Mouse (Mus musculus): ENCODE results near the gene Gm44502. TPM values are rescaled to one million over a fixed set of nuclear protein-coding genes. Genes with fewer than 3 reads are reported as not detected.

Gm44502 gene
- polyA plus RNA-seq, 1 experiment from 2014 or later = not detected

- Histone ChIP-seq H3K4me1 (no peaks in the 10 kb centered on the region), H3K4me2 (replicated peaks) (no peak within 1 kb of the TSS), H3K9ac (no peak within 1 kb of the TSS), H3K27me3 (peaks cover 61% of the 10 kb centered on the region), H3K36me3 (no peaks in the 10 kb centered on the region), H3K9me3 (no peaks in the 10 kb centered on the region), H3K4me3 (no peak within 1 kb of the TSS), H3K27ac (no peak within 1 kb of the TSS)
- 87% methylated on average over 7 of the region's 7 CpGs for WGBS
- no peak for ATAC-seq (ENCODE audit: low FRiP score, low read depth)
Observed at GRCm38 (mm10) chr15:89384617-89385016, 44.9 kb downstream of the Gm44502 start, which contains the start of gene Klhdc7b. Gene Klhdc7b (plus strand): TSS chr15:89384917.

- Histone ChIP-seq H3K4me3 (peak overlapping the region; percentile 46), H3K36me3 (no peaks in the 10 kb centered on the region), H3K9me3 (no peaks in the 10 kb centered on the region), H3K27ac (no peak overlapping the region), H3K9ac (no peak overlapping the region), H3K4me2 (replicated peaks) (peak overlapping the region; percentile 76), H3K27me3 (peaks cover 79% of the 10 kb centered on the region), H3K4me1 (peaks cover 26% of the 10 kb centered on the region)
- 10% methylated on average over 10 of the region's 10 CpGs for WGBS
- no peak for ATAC-seq (ENCODE audit: low FRiP score, low read depth)
Observed at GRCm38 (mm10) chr15:89379429-89379828, 50.1 kb downstream of the Gm44502 start.

GRCm38 (mm10) chr15:89378831-89379401 lies 50.6 kb downstream of the Gm44502 start, which contains the start of gene Odf3b:
Gene Odf3b (minus strand): TSS chr15:89379282.
- ATAC-seq (ENCODE audit: low FRiP score, low read depth) = no peak
- Histone ChIP-seq H3K27me3 (peaks cover 79% of the 10 kb centered on the region), H3K36me3 (no peaks in the 10 kb centered on the region), H3K4me2 (replicated peaks) (peak within 1 kb of the TSS; percentile 76), H3K4me1 (peaks cover 30% of the 10 kb centered on the region), H3K27ac (no peak within 1 kb of the TSS), H3K9me3 (no peaks in the 10 kb centered on the region), H3K4me3 (peak within 1 kb of the TSS; percentile 46), H3K9ac (peak within 1 kb of the TSS; percentile 62)
- 1% methylated on average over 33 of the region's 33 CpGs for WGBS

DNA sequence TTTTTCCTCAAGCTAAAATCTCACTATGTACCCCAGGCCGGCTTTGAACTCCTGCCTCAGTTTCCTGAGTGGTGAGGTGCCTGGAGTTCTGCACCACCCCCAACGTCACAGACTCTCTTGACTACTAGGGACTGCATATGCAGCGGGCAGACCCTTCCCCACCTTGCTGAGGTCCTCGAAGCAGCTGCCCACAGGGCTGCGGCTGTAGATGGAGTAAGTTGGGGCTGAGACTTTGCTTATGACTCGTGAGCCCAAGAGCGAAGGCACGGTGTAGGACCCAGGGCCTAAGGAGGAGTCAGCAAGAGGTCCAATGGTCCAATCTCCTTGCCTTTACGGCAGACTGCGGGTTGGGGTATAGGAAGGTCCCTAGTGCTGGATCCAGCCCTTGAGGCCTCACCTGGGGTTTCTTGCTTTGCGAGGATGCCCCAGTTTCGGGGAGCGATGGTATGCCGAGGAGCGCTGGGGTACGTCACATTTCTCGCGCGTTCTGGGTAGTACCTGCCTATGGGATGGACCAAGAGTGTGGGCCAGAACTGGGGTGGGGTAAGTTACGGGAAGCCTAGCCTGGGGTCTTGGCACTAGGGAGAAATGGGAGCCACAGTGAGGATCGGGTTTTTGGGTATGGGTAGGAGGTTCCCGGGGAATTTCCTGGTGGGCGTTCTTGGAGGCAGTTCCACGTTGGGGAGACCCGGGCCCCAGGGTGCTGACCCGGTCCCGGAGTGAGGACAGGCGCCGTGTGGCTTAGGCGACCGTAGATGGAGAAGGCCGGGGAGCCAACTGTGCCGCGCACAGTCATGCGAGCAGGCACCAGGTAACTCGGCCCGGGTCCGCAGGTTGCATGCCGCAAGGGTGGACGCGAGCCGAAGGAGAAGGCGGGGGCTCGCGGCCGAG lies 51.3 kb downstream of the Gm44502 start:
- Histone ChIP-seq H3K4me2 (replicated peaks) (peak overlapping the region; percentile 76), H3K36me3 (no peaks in the 10 kb centered on the region), H3K9me3 (no peaks in the 10 kb centered on the region), H3K4me1 (peaks cover 33% of the 10 kb centered on the region), H3K27me3 (peaks cover 75% of the 10 kb centered on the region), H3K9ac (peak overlapping the region; percentile 62), H3K4me3 (peak overlapping the region; percentile 46), H3K27ac (no peak overlapping the region)
- no peak for ATAC-seq (ENCODE audit: low FRiP score, low read depth)
- 13% methylated on average over 43 of the region's 46 CpGs for WGBS

GRCm38 (mm10) chr15:89377362-89377761 lies 52.1 kb downstream of the Gm44502 start:
- H3K36me3 ChIP-seq = peaks cover 4% of the 10 kb centered on the region
- no peak overlapping the region for H3K4me3 ChIP-seq
- H3K27ac ChIP-seq = no peak overlapping the region
- 5% methylated on average over 18 of the region's 18 CpGs for WGBS
- peaks cover 69% of the 10 kb centered on the region for H3K27me3 ChIP-seq
- peaks cover 41% of the 10 kb centered on the region for H3K4me1 ChIP-seq
- ATAC-seq (ENCODE audit: low FRiP score, low read depth) = no peak
- H3K4me2 ChIP-seq (replicated peaks) = peak overlapping the region; percentile 27; the same call in 1 of the 2 replicates
- no peaks in the 10 kb centered on the region for H3K9me3 ChIP-seq
- peak overlapping the region; percentile 19; the same call in 1 of the 2 replicates for H3K9ac ChIP-seq

GRCm38 (mm10) chr15:89376957-89377356 lies 52.5 kb downstream of the Gm44502 start, which contains the start of gene Tymp:
Gene Tymp (minus strand): TSS chr15:89377039.
- Histone ChIP-seq H3K4me3 (no peak within 1 kb of the TSS; the same call in 1 of the 2 replicates), H3K36me3 (peaks cover 8% of the 10 kb centered on the region), H3K9me3 (no peaks in the 10 kb centered on the region), H3K27me3 (peaks cover 65% of the 10 kb centered on the region), H3K9ac (peak within 1 kb of the TSS; percentile 19; the same call in 1 of the 2 replicates), H3K4me1 (peaks cover 42% of the 10 kb centered on the region), H3K4me2 (replicated peaks) (peak within 1 kb of the TSS; percentile 76), H3K27ac (no peak within 1 kb of the TSS)
- 12% methylated on average over 16 of the region's 16 CpGs for WGBS
- ATAC-seq (ENCODE audit: low FRiP score, low read depth) = no peak

DNA sequence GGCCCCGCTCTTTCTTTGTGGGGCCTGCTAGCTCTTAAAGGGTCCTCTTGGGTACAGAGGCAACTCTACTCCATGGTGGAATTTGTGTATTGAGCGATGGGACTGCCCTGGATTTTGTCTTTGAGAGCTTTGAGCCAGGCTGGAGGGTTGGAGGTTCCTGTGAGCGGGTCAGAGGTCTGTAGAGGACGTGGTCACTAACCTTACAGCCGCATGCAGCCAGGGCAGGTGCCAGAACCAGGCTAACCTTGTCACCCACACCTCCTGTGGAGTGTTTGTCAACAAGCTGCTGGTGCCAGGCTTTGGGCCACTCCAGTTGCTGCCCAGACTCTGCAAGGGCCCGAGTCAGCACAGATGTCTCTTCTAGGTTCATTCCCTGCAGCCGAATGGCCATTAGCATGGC lies 53.5 kb downstream of the Gm44502 start:
- 78% methylated on average over 7 of the region's 7 CpGs for WGBS
- H3K27me3 ChIP-seq = peaks cover 58% of the 10 kb centered on the region
- H3K9ac ChIP-seq = no peak overlapping the region
- no peaks in the 10 kb centered on the region for H3K9me3 ChIP-seq
- no peak overlapping the region for H3K27ac ChIP-seq
- ATAC-seq (ENCODE audit: low FRiP score, low read depth) = no peak
- peaks cover 18% of the 10 kb centered on the region for H3K36me3 ChIP-seq
- no peak overlapping the region for H3K4me2 ChIP-seq (replicated peaks)
- H3K4me1 ChIP-seq = peaks cover 42% of the 10 kb centered on the region
- H3K4me3 ChIP-seq = no peak overlapping the region

DNA sequence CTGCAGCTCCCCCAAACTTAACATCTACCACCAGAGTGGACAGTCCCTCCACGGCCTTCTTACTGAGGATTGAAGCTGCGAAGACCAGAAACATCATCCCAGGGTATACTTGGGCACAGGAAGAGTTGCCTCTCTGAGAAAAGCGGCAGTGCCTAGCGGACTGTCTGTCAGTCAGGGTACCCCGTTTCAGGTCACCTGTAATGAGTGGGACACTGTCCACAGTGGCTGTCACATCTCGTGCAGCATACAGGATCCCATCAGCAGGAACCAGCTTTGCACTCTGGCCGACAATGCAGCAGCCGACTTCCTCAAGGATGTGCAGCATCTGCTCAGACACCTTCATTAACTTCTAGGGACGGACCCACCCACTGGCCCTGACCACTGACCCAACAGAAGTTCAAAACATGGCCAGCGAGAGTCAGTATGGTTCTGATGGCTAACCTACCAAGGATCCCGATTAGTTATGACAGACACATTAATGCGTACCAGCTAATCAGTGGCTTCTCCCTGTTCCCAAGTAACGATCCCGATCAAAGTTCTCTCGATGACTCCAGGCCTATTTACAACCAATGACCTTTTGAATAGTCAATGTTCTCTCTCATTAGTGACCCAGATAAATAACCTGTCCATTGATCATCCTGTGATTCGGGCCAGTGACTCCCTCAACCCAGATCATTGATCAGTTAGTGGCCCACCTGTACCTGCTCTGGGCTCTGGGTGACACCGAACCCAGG lies 54.5 kb downstream of the Gm44502 start:
- H3K27me3 ChIP-seq = peaks cover 47% of the 10 kb centered on the region
- no peaks in the 10 kb centered on the region for H3K9me3 ChIP-seq
- no peak overlapping the region for H3K4me3 ChIP-seq
- H3K36me3 ChIP-seq = peaks cover 28% of the 10 kb centered on the region
- H3K9ac ChIP-seq = 0 out of 2 replicates have a peak overlapping the region, but pooled peaks have one; percentile 84
- no peak for ATAC-seq (ENCODE audit: low FRiP score, low read depth)
- H3K4me1 ChIP-seq = peaks cover 42% of the 10 kb centered on the region
- 88% methylated on average over 17 of the region's 17 CpGs for WGBS
- no peak overlapping the region for H3K27ac ChIP-seq
- H3K4me2 ChIP-seq (replicated peaks) = 0 out of 2 replicates have a peak overlapping the region, but pooled peaks have one; percentile 85

- ATAC-seq (ENCODE audit: low FRiP score, low read depth) = no peak
- H3K4me3 ChIP-seq = peak overlapping the region; percentile 66
- peaks cover 40% of the 10 kb centered on the region for H3K4me1 ChIP-seq
- H3K4me2 ChIP-seq (replicated peaks) = peak overlapping the region; percentile 85
- no peaks in the 10 kb centered on the region for H3K9me3 ChIP-seq
- WGBS = 42% methylated on average over 9 of the region's 9 CpGs
- peak overlapping the region; percentile 84 for H3K9ac ChIP-seq
- peaks cover 42% of the 10 kb centered on the region for H3K27me3 ChIP-seq
- peak overlapping the region; percentile 87; the same call in 1 of the 2 replicates for H3K27ac ChIP-seq
- H3K36me3 ChIP-seq = peaks cover 35% of the 10 kb centered on the region
Observed at GRCm38 (mm10) chr15:89374340-89374739, 55.2 kb downstream of the Gm44502 start.

DNA sequence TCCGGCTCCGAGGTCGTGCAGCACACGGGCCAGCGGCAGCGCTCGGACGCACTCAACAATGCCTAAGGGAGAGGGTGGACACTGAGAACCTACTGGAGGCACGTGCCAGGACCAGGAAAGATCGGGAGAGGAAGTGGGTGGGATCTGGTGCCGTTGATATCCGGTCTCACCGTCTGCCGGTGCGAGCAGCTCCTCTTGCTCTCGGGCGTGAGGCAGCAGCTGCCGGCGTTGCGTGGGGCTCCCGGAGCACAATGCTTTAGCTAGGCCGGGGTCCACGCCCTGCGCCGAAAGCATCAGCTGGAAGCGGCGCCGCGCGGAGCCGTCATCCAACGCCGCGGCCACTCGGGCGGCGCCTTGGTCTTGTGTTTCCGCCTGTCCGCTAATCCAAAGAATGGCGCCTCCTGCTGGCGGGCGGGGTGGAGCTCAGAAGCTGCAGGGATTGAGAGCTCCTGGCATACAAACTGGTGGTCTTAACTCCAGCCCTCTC lies 55.7 kb downstream of the Gm44502 start, which contains the start of gene Sco2:
TSS of gene Sco2 (minus strand) at position 85 of the 487 bp plus-strand sequence.
- H3K9me3 ChIP-seq = no peaks in the 10 kb centered on the region
- H3K9ac ChIP-seq = peak within 1 kb of the TSS; percentile 84
- peaks cover 34% of the 10 kb centered on the region for H3K4me1 ChIP-seq
- peaks cover 36% of the 10 kb centered on the region for H3K27me3 ChIP-seq
- H3K4me3 ChIP-seq = peak within 1 kb of the TSS; percentile 66
- peak; percentile 84 for ATAC-seq (ENCODE audit: low FRiP score, low read depth)
- H3K4me2 ChIP-seq (replicated peaks) = peak within 1 kb of the TSS; percentile 85
- H3K27ac ChIP-seq = peak within 1 kb of the TSS; percentile 87
- peaks cover 40% of the 10 kb centered on the region for H3K36me3 ChIP-seq
- whole genome bisulfite sequencing = under 1% methylated on average over 42 of the region's 42 CpGs

DNA sequence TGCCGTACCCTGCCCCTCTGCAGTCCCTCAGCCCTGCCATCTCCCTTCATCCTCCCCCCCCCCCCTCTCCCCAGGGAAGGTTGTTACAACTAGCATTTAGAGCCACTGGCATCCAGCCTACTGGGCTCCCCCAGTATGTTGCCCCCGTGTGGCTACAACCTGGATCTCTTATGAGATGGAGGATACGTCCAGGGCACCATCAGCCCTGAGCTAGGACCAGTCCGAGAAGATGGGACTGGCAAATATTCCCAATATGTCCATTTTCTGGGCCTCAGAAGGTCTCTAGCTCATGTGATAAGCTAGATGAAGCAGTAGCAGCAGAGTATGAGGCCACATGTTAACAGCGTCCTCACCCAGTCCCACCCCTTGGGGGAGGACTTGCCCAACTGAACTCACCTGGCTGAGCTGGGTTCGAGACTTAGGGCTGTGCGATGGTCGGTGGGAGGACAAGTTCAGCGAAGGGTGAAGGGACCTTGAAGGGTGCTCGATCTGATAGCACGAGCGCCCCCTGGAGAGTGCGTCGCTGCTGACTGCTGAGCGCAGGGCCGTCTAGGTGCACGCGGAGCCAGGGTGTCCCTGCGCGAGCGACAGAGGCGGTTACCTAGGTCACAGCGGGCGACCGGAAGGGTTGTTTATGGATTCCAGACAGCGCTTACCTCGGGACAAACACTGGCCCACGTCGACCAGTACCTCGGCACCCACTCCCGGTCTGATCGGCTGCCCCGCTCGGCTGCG lies 56.3 kb downstream of the Gm44502 start:
- H3K4me2 ChIP-seq (replicated peaks) = peak overlapping the region; percentile 85
- peaks cover 46% of the 10 kb centered on the region for H3K36me3 ChIP-seq
- H3K4me1 ChIP-seq = peaks cover 28% of the 10 kb centered on the region
- peak overlapping the region; percentile 87 for H3K27ac ChIP-seq
- H3K4me3 ChIP-seq = peak overlapping the region; percentile 66
- H3K9ac ChIP-seq = peak overlapping the region; percentile 84
- WGBS = 2% methylated on average over 35 of the region's 35 CpGs
- H3K27me3 ChIP-seq = peaks cover 30% of the 10 kb centered on the region
- ATAC-seq (ENCODE audit: low FRiP score, low read depth) = peak; percentile 77
- H3K9me3 ChIP-seq = no peaks in the 10 kb centered on the region
